Mouse (Mus musculus) urinary bladder, adult 18-20 months (tissue): ENCODE results near the gene Slc5a6.
"Not testable (repeated sequence)": the region's sequence is repeated elsewhere in the genome, so short reads cannot be mapped to it uniquely, and the experiment has no call there.

Experiments
- DNase-seq, 2 experiments: peaks; one replicate each; pipeline ENCODE4 v3.0.0; 2022; ENCODE audit warnings: low spot score in 2 of 2, mixed read lengths in 2 of 2

Slc5a6 gene

GRCm38 (mm10) chr5:31069810-31070209 lies 21.1 kb upstream of the Slc5a6 start:
- no peak for DNase-seq

- no peak for DNase-seq
Measured at GRCm38 (mm10) chr5:31055216-31056140, 6.8 kb upstream of the Slc5a6 start.

GRCm38 (mm10) chr5:31054261-31055215 lies 5.8 kb upstream of the Slc5a6 start, which contains the start of gene Cad:
Gene Cad (plus strand): TSS chr5:31054780.
- peak; percentile 92 to 95 for DNase-seq

- DNase-seq = not testable (repeated sequence)
Measured at GRCm38 (mm10) chr5:31053728-31054127, 5.0 kb upstream of the Slc5a6 start.

- DNase-seq = no peak
Measured at GRCm38 (mm10) chr5:31050427-31050826, 1.7 kb upstream of the Slc5a6 start.

- DNase-seq = peak; percentile 98 to 99
Measured at GRCm38 (mm10) chr5:31047848-31048762, 619 bp downstream of the Slc5a6 start, which contains the start of gene Atraid. Gene Atraid (plus strand): TSS chr5:31048312.

GRCm38 (mm10) chr5:31047074-31047473 lies 1.6 kb downstream of the Slc5a6 start:
- no peak for DNase-seq

GRCm38 (mm10) chr5:31046416-31046815 lies 2.3 kb downstream of the Slc5a6 start:
- DNase-seq = no peak

GRCm38 (mm10) chr5:31038171-31038845 lies 10.4 kb downstream of the Slc5a6 start:
- DNase-seq = no peak

- not testable (repeated sequence) for DNase-seq
Measured at GRCm38 (mm10) chr5:31036556-31036955, 12.2 kb downstream of the Slc5a6 start.

GRCm38 (mm10) chr5:31034669-31035068 lies 14.1 kb downstream of the Slc5a6 start:
- no peak for DNase-seq

- DNase-seq = no peak
Measured at GRCm38 (mm10) chr5:31031508-31031907, 17.2 kb downstream of the Slc5a6 start.

- no peak for DNase-seq
Measured at GRCm38 (mm10) chr5:31030926-31031325, 17.8 kb downstream of the Slc5a6 start.

GRCm38 (mm10) chr5:31024641-31025040 lies 24.1 kb downstream of the Slc5a6 start:
- no peak for DNase-seq

GRCm38 (mm10) chr5:31023254-31023653 lies 25.5 kb downstream of the Slc5a6 start:
- DNase-seq = no peak

- no peak for DNase-seq
Measured at GRCm38 (mm10) chr5:31022690-31023089, 26.0 kb downstream of the Slc5a6 start.

- not testable (repeated sequence) for DNase-seq
Measured at GRCm38 (mm10) chr5:31021790-31022189, 26.9 kb downstream of the Slc5a6 start.

- DNase-seq = no peak
Measured at GRCm38 (mm10) chr5:31015913-31016312, 32.8 kb downstream of the Slc5a6 start.

GRCm38 (mm10) chr5:31012737-31013136 lies 36.0 kb downstream of the Slc5a6 start:
- no peak for DNase-seq

GRCm38 (mm10) chr5:31004184-31004583 lies 44.5 kb downstream of the Slc5a6 start:
- peak; percentile 67 to 84 for DNase-seq
